Mouse (Mus musculus): ENCODE results near the gene Dcst2. TPM values are rescaled to one million over a fixed set of nuclear protein-coding genes. Genes with fewer than 3 reads are reported as not detected.

The Dcst2 gene
- 6.5 TPM for polyA plus RNA-seq (2014; fragmentation: Illumina TruSeq; extraction: RNeasy Lipid Tissue Mini Kit (QIAGEN cat#74804); ENCODE audit: low read depth, low replicate concordance)

DNA sequence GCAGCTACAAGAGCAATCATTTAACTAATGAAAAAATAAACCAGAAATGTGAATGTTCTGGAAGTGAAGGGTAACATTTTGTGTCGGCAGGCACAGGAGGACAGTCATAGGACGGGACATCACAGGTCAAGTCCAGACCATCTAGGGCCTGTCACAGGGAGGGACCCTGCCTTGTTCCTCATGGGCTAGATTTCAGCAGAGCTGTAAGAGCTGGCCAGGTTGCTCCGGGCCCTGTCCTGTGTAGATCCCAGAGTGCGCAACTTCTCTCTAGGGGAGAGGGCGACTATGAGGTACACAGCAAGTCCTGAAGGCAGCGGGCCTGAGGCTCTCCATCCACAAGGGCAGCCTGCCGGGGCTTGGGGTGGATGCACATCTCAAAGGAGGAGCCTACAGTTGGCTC, at the start of gene Dcst2:
TSS of gene Dcst2 (plus strand) at position 301 of the 400 bp plus-strand sequence.

GRCm38 (mm10) chr3:89322514-89323165, 39.1 kb upstream of the Dcst2 start, which contains the start of gene Efna3:
Efna3 (minus strand) TSS chr3:89322965.

DNA sequence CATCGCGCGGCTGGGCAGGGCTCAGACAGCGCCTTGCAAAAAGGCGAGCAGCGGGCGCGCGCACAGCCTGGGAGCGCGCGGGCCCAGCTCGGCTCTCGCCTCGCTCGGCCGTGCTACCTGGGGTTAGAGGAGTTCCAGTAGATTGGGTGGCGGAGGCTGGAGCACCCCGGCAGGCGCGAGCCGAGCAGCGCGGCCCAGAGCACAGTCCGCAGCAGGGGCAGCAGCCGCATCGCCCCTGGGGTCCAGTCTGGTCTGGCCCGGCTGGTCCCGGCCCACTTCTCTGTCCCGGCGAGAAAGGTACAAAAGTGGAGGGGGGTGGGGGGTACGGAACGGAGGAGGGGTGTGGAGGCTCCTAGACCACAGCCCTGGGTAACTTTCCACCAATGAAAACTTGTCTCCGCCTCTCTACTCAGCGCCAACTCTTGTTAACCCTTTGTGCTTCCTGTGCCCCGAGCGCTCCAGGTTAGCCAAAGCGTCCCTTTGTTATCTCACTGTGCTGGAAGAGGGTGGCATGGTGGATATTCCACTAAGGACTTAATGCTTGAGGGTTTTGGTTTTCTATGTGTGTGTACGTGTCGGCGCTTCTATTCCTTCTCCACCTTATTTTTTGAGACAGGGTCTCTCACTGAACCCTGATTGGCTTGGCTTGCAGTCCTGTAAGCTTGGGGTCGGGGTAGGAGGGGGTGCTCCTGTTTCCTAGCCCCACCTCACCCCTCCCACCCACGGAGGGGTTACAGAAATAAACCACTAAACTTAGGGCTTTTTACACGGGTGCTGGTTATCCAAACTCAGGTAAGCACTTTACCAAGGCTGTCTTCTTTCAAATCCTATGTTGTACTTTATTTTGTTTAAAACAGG, 23.8 kb upstream of the Dcst2 start, which contains the start of gene Efna4:
TSS of gene Efna4 (minus strand) at position 308 of the 858 bp plus-strand sequence.

GRCm38 (mm10) chr3:89349869-89350501, 11.8 kb upstream of the Dcst2 start, which contains the start of gene Adam15:
Adam15 (minus strand) TSS chr3:89349996.

GRCm38 (mm10) chr3:89365153-89365485, 3.3 kb downstream of the Dcst2 start, which contains the start of gene Dcst1:
Dcst1 (minus strand) TSS chr3:89365253.

GRCm38 (mm10) chr3:89394006-89394893, 32.5 kb downstream of the Dcst2 start, which contains the start of gene Zbtb7b:
Zbtb7b (minus strand) TSS chr3:89394776.

GRCm38 (mm10) chr3:89402693-89403092, 40.9 kb downstream of the Dcst2 start, which contains the start of gene Lenep:
Lenep (minus strand) TSS chr3:89402793.

GRCm38 (mm10) chr3:89411490-89412393, 50.0 kb downstream of the Dcst2 start, which contains the start of gene Flad1:
Flad1 (minus strand) TSS chr3:89411870.

DNA sequence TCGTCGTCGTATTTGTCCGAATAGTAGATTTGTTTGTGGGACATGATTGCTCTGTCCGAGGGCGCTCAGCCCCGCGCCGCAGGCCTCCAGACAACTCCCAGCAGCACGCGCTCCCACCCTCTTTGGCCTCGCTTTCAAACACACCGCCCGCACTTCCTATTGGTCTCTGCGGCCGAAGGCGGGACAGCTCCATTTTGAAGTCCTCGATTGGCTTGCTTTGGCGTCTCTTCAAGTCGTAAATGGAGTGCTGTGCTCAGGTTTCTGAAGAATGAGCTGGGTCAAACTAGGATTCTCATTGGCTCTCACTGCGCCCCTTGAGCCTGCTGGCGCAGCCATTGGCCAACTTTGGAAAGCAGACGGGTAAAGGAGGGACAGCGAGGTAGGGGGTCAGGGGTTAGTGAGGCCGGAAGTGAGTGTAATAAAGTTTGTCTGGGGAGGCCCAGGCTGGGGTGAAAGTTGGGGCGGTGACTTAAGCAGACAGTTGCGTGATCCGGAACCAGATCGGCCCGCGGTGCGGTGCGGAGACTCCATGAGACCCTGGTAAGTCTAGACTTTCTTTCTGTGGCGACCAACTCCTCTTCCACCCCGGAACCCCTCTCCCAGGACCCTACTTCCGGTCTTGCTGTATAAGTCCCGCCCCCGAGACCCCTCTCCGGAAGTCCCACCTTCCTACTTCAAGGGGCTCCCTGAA, 56.5 kb downstream of the Dcst2 start, which contains the start of the genes Cks1b and Shc1:
TSS of gene Cks1b (minus strand) at position 214 of the 691 bp plus-strand sequence.
TSS of gene Shc1 (plus strand) at position 274 of the 691 bp plus-strand sequence.

Other genes starting within 250 kb of the Dcst2 start
- not detected for gene Pklr, start 225.8 kb upstream of the Dcst2 start, polyA plus RNA-seq (2014; fragmentation: Illumina TruSeq; extraction: RNeasy Lipid Tissue Mini Kit (QIAGEN cat#74804); ENCODE audit: low read depth, low replicate concordance)
- 0.08 TPM for gene Hcn3, start 201.8 kb upstream of the Dcst2 start, polyA plus RNA-seq (2014; fragmentation: Illumina TruSeq; extraction: RNeasy Lipid Tissue Mini Kit (QIAGEN cat#74804); ENCODE audit: low read depth, low replicate concordance)
- gene Clk2, start 197.2 kb upstream of the Dcst2 start, polyA plus RNA-seq (2014; fragmentation: Illumina TruSeq; extraction: RNeasy Lipid Tissue Mini Kit (QIAGEN cat#74804); ENCODE audit: low read depth, low replicate concordance), result 13.5 TPM
- gene Scamp3, start 184.5 kb upstream of the Dcst2 start, polyA plus RNA-seq (2014; fragmentation: Illumina TruSeq; extraction: RNeasy Lipid Tissue Mini Kit (QIAGEN cat#74804); ENCODE audit: low read depth, low replicate concordance), result 8.3 TPM
- not detected for gene Fam189b, start 178.8 kb upstream of the Dcst2 start, polyA plus RNA-seq (2014; fragmentation: Illumina TruSeq; extraction: RNeasy Lipid Tissue Mini Kit (QIAGEN cat#74804); ENCODE audit: low read depth, low replicate concordance)
- 4.8 TPM for gene Gba, start 159.0 kb upstream of the Dcst2 start, polyA plus RNA-seq (2014; fragmentation: Illumina TruSeq; extraction: RNeasy Lipid Tissue Mini Kit (QIAGEN cat#74804); ENCODE audit: low read depth, low replicate concordance)
- gene Thbs3, start 146.8 kb upstream of the Dcst2 start, polyA plus RNA-seq (2014; fragmentation: Illumina TruSeq; extraction: RNeasy Lipid Tissue Mini Kit (QIAGEN cat#74804); ENCODE audit: low read depth, low replicate concordance), result 3.4 TPM
- gene Mtx1, start 134.9 kb upstream of the Dcst2 start, polyA plus RNA-seq (2014; fragmentation: Illumina TruSeq; extraction: RNeasy Lipid Tissue Mini Kit (QIAGEN cat#74804); ENCODE audit: low read depth, low replicate concordance), result 187 TPM
- gene Muc1, start 132.9 kb upstream of the Dcst2 start, polyA plus RNA-seq (2014; fragmentation: Illumina TruSeq; extraction: RNeasy Lipid Tissue Mini Kit (QIAGEN cat#74804); ENCODE audit: low read depth, low replicate concordance), result 11.6 TPM
- 13.6 TPM for gene Krtcap2, start 116.0 kb upstream of the Dcst2 start, polyA plus RNA-seq (2014; fragmentation: Illumina TruSeq; extraction: RNeasy Lipid Tissue Mini Kit (QIAGEN cat#74804); ENCODE audit: low read depth, low replicate concordance)
- 0.98 TPM for gene Trim46, start 115.7 kb upstream of the Dcst2 start, polyA plus RNA-seq (2014; fragmentation: Illumina TruSeq; extraction: RNeasy Lipid Tissue Mini Kit (QIAGEN cat#74804); ENCODE audit: low read depth, low replicate concordance)
- gene Dpm3, start 102.6 kb upstream of the Dcst2 start, polyA plus RNA-seq (2014; fragmentation: Illumina TruSeq; extraction: RNeasy Lipid Tissue Mini Kit (QIAGEN cat#74804); ENCODE audit: low read depth, low replicate concordance), result not detected
- gene Slc50a1, start 91.4 kb upstream of the Dcst2 start, polyA plus RNA-seq (2014; fragmentation: Illumina TruSeq; extraction: RNeasy Lipid Tissue Mini Kit (QIAGEN cat#74804); ENCODE audit: low read depth, low replicate concordance), result 1.1 TPM
- not detected for gene Efna1, start 80.8 kb upstream of the Dcst2 start, polyA plus RNA-seq (2014; fragmentation: Illumina TruSeq; extraction: RNeasy Lipid Tissue Mini Kit (QIAGEN cat#74804); ENCODE audit: low read depth, low replicate concordance)
- gene Efna3, start 39.0 kb upstream of the Dcst2 start, polyA plus RNA-seq (2014; fragmentation: Illumina TruSeq; extraction: RNeasy Lipid Tissue Mini Kit (QIAGEN cat#74804); ENCODE audit: low read depth, low replicate concordance), result 0.11 TPM
- not detected for gene Efna4, start 23.9 kb upstream of the Dcst2 start, polyA plus RNA-seq (2014; fragmentation: Illumina TruSeq; extraction: RNeasy Lipid Tissue Mini Kit (QIAGEN cat#74804); ENCODE audit: low read depth, low replicate concordance)
- 3.3 TPM for gene Adam15, start 12.0 kb upstream of the Dcst2 start, polyA plus RNA-seq (2014; fragmentation: Illumina TruSeq; extraction: RNeasy Lipid Tissue Mini Kit (QIAGEN cat#74804); ENCODE audit: low read depth, low replicate concordance)
- 25.0 TPM for gene Dcst1, start 3.3 kb downstream of the Dcst2 start, polyA plus RNA-seq (2014; fragmentation: Illumina TruSeq; extraction: RNeasy Lipid Tissue Mini Kit (QIAGEN cat#74804); ENCODE audit: low read depth, low replicate concordance)
- gene Zbtb7b, start 32.8 kb downstream of the Dcst2 start, polyA plus RNA-seq (2014; fragmentation: Illumina TruSeq; extraction: RNeasy Lipid Tissue Mini Kit (QIAGEN cat#74804); ENCODE audit: low read depth, low replicate concordance), result 0.24 TPM
- 0.34 TPM for gene Lenep, start 40.8 kb downstream of the Dcst2 start, polyA plus RNA-seq (2014; fragmentation: Illumina TruSeq; extraction: RNeasy Lipid Tissue Mini Kit (QIAGEN cat#74804); ENCODE audit: low read depth, low replicate concordance)
- 1.8 TPM for gene Flad1, start 49.9 kb downstream of the Dcst2 start, polyA plus RNA-seq (2014; fragmentation: Illumina TruSeq; extraction: RNeasy Lipid Tissue Mini Kit (QIAGEN cat#74804); ENCODE audit: low read depth, low replicate concordance)
- 4.7 TPM for gene Cks1b, start 56.4 kb downstream of the Dcst2 start, polyA plus RNA-seq (2014; fragmentation: Illumina TruSeq; extraction: RNeasy Lipid Tissue Mini Kit (QIAGEN cat#74804); ENCODE audit: low read depth, low replicate concordance)
- gene Shc1, start 56.5 kb downstream of the Dcst2 start, polyA plus RNA-seq (2014; fragmentation: Illumina TruSeq; extraction: RNeasy Lipid Tissue Mini Kit (QIAGEN cat#74804); ENCODE audit: low read depth, low replicate concordance), result 6.5 TPM
- gene Pygo2, start 68.2 kb downstream of the Dcst2 start, polyA plus RNA-seq (2014; fragmentation: Illumina TruSeq; extraction: RNeasy Lipid Tissue Mini Kit (QIAGEN cat#74804); ENCODE audit: low read depth, low replicate concordance), result 5.7 TPM
- 2.1 TPM for gene Pbxip1, start 74.7 kb downstream of the Dcst2 start, polyA plus RNA-seq (2014; fragmentation: Illumina TruSeq; extraction: RNeasy Lipid Tissue Mini Kit (QIAGEN cat#74804); ENCODE audit: low read depth, low replicate concordance)
- gene Pmvk, start 92.6 kb downstream of the Dcst2 start, polyA plus RNA-seq (2014; fragmentation: Illumina TruSeq; extraction: RNeasy Lipid Tissue Mini Kit (QIAGEN cat#74804); ENCODE audit: low read depth, low replicate concordance), result 1.1 TPM
- 0.90 TPM for gene Kcnn3, start 158.2 kb downstream of the Dcst2 start, polyA plus RNA-seq (2014; fragmentation: Illumina TruSeq; extraction: RNeasy Lipid Tissue Mini Kit (QIAGEN cat#74804); ENCODE audit: low read depth, low replicate concordance)